Mouse (Mus musculus): ENCODE results near the gene Aifm3.
"Not testable (repeated sequence)": the region's sequence is repeated elsewhere in the genome, so short reads cannot be mapped to it uniquely, and the experiment has no call there.

Gene Aifm3

DNA sequence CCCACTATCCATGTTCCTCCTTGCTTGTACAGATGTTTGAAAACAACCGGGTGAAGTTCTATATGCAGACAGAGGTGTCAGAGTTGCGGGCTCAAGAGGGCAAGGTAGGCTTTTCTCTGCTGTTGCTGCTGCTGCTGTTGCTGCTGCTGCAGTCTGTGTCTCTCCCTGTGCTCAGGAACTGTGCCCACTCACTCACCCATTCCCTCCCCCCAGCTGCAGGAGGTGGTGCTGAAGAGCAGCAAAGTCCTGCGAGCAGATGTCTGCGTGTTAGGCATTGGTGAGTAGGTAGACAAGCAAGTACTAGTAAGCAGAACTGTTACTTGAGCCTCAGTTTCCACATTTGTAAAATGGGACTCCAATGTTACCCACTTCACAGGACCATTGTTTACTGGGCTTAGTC lies 13.3 kb downstream of the Aifm3 start:
- no peak for DNase-seq

GRCm38 (mm10) chr16:17507018-17507552 lies 17.7 kb downstream of the Aifm3 start:
- DNase-seq, result no peak

DNA sequence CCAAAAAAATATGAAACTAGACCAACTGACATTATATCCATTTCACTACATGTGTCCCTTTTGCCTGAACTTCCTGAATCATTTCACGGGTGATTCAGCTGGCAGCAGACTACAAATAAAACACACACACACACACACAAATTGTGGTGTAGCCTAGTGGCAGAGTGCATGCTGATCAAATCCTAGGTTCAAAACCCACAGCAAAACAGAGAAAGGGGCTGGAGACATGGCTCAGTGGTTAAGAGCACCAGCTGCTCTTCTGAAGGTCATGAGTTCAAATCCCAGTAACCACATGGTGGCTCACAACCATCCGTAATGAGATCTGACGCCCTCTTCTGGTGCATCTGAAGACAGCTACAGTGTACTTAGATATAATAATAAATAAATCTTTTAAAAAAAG lies 18.6 kb downstream of the Aifm3 start:
- not testable (repeated sequence) for DNase-seq

GRCm38 (mm10) chr16:17508546-17509239 lies 19.3 kb downstream of the Aifm3 start, which contains the start of gene Lztr1:
Gene Lztr1, plus strand, starts transcription at chr16:17508688.
- peak; percentile 91 for DNase-seq

- DNase-seq, result peak in 1 of 2 experiments; percentile 20
Observed at GRCm38 (mm10) chr16:17509240-17509597, 19.8 kb downstream of the Aifm3 start.

- DNase-seq, result no peak
Observed at GRCm38 (mm10) chr16:17510143-17510542, 20.7 kb downstream of the Aifm3 start.

- peak in 1 of 2 experiments; percentile 24 for DNase-seq
Observed at GRCm38 (mm10) chr16:17510686-17511085, 21.3 kb downstream of the Aifm3 start.

DNA sequence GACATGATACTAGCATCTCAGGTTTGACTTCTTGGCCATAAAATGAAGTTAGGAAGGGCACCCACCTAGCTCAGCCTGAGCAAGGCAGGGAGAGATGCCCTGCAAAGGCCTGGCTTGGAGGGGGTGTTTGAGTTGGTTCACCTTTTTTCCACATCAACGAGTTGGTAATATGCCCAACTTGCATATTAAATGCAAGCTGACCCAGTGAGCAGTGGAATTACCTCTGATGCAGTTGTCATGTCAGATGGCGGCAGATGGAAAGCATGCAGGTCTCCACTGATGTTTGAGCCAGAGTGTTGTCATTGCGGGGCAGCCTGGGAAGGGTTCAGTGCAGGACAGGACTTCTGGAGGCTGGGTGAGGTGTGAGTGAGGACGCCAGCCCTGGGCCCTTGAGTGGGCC lies 22.0 kb downstream of the Aifm3 start:
- DNase-seq, result no peak

DNA sequence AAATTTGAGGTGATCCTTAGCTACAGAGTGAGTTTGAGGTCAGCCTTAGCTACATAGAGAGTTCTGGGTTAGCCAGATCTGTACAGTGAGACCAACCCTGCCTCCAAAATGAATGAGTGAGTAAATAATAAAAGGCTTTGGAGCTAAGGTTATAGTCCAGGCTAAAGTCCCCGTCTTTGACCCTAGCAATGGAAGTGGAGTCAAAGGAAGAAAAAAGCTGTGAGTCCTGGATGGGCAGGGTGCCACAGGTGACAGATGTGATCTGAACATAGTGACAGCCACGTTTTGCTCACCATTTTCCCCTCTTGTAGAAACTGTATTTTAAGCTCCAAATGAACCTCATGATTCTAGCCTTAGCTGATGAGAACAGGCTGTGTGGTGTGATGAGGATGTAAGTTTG lies 29.5 kb downstream of the Aifm3 start:
- no peak for DNase-seq

- no peak for DNase-seq
Observed at GRCm38 (mm10) chr16:17524156-17524555, 34.7 kb downstream of the Aifm3 start.

- no peak for DNase-seq
Observed at GRCm38 (mm10) chr16:17525524-17525923, 36.1 kb downstream of the Aifm3 start.

GRCm38 (mm10) chr16:17526223-17526622 lies 36.8 kb downstream of the Aifm3 start:
- DNase-seq, result no peak

- DNase-seq, result no peak
Observed at GRCm38 (mm10) chr16:17527606-17528005, 38.2 kb downstream of the Aifm3 start.

GRCm38 (mm10) chr16:17528276-17528675 lies 38.9 kb downstream of the Aifm3 start:
- DNase-seq, result no peak

DNA sequence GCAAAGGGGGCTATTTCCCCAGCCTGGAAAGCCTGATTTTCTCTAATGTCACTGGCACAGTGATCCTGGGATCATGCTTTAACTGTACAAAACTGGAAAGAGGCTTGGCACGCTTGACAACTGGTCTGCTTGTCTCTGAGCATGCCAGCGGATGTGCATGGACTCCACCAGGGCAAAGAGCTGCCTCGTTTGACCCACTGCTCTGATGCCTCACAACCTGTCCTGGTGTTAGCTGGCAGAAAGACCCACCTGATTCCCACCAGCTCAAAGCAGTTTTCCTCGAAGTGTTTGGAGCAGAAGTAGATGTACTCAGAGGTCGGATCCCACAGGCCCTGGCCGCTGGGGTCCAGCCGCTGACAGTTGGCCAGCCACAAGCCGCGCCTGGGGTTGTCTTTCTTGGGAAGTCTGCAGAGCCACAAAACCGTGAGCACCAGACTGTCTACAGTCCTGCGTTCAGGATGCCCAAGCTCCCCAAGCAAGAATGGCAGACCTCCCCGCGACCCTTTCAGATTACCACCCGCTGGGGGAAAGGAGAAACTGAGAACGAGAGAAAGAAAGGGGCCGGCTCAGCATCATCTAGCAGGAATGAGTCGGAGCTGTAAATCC lies 40.7 kb downstream of the Aifm3 start:
- no peak for DNase-seq

DNA sequence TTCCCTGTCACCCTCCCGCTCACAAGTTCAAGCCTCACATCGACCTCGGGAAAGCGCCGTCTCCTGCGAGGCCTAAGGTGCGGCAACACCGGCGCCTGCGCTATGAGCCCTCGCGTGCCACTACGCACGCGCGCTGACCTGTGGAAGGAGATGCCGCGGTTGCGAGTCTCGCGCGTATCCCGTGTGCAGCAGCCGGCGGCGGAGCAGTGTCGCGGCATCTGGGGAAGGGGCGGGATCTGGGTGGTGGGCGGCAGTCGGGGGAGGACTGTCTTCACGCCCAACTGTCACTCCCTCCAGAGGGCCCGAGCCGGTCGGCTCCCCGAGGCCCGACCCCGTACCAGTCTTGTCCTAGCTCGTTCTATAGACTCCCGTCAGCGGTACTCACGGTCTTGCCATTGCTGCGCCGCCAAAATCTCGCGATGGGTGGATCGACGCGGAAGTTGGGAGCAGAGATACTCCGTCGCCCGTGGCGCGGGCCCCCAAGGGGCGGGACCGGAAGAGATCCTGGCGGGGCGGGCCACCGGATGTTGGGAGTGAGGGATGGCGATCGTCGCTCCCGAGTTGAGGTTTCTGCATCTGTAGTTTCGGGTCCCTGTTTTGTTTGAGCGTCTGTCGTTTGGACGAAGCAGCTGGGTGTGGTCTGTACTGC lies 41.4 kb downstream of the Aifm3 start, which contains the start of gene Thap7:
Thap7 (minus strand) TSS at position 497 of the 649 bp plus-strand sequence.
- DNase-seq, result peak; percentile 97 to 98

DNA sequence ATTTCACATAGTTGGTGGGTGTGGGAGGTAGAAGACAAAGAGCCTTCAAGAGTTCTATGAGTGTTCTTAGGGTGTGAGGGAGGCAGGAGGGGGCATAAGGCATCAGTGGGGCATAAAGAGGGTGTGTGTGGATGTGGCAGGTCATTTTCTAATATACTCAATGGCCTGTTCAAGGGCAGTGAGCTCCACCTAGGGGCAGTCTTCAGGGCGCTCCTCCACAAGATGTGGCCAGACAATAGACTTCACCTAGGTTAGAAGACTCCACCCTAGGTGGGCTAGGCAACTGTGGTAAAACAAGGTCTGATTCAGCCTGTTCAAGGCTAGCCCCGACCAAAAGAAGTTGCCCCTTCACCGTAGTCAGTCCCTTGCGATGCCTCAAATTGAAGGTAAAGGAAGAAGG lies 42.9 kb downstream of the Aifm3 start:
- DNase-seq, result peak in 1 of 2 experiments; percentile 38

GRCm38 (mm10) chr16:17532676-17533329 lies 43.4 kb downstream of the Aifm3 start:
- no peak for DNase-seq

- no peak for DNase-seq
Observed at GRCm38 (mm10) chr16:17536584-17536983, 47.2 kb downstream of the Aifm3 start.

DNA sequence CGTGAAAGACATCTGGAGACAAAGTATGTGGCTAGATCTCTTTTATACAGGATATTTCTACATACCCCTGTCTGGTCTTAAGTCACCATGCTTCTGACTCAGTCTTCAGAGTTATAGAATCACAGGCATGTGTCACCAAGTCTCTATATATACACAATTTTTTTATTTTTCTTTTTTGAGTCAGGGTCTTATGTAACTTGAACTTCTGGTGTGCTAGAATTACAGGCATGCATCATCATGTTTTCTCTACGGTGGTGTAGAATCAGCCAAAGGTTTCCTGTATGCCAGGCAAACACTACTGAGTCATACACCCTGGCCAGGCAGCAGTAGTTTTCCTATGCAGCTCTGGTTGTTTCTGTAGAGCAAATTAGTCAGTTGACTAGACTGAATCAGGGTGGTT lies 53.2 kb downstream of the Aifm3 start:
- no peak for DNase-seq

DNA sequence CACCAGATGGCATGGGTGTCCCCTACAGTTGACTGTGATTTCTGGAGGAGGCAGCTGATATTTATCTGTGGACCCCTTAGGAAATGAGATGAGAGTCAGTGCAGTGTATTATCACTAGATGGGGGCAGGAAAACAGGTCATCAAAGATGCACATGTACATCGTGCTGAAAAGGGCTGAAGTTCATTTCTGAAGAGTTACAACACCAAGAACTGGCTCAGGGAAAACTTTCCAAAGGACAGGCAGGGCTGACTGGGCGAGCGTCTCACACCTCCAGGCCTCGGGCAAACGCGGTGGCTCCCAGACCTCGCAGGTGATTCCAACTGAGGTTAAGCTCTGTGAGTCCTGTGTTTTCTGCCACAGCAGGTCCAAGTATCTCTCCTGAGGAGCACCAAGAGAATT lies 63.4 kb downstream of the Aifm3 start:
- DNase-seq, result no peak

DNA sequence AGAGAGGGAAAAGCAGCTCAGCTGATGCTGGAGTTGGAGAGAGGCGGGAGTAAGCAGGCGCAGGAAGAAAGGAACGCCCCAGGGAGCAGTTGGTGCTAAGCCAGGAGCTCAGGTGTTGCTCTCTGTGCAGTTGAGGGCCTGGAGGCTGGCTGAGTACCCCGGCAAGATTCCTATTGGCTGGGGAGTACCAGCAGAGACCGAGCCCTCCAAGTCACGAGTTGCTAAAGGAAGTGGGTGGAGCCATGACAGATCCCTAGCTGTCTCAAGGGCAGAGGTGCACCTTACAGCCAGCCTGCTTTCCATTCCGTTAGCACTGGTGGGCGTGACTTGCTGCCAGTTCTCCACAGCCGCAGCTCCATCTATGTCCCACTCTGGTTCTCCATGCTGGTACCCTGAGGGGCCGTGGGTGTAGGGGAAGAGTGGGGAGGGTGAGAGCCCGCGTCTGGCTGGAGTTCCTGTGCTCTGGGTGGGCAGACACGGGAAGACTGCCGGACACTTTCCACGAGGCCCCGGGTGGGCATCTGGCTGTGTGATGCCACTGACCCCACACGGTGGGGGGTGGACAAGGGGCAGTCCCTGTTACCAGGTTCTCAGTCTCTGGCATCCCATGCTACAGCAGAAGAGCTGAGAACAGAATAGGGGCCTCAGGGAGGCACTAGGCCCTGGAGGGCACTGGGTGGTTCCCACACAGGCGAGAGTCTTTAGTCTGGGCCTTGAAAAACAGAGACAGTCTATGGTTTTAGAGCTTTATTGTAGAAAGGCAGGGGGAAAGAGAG lies 64.7 kb downstream of the Aifm3 start:
- peak; percentile 75 to 89 for DNase-seq
